Mouse (Mus musculus) testis, postnatal 14 days (tissue): ENCODE data around the gene Cdh13.
"Not testable (repeated sequence)": the region's sequence is repeated elsewhere in the genome, so short reads cannot be mapped to it uniquely, and the experiment has no call there.

ENCODE experiments used
- DNase-seq: peaks from one replicate; pipeline ENCODE4 v3.0.0; 2021; ENCODE audit warnings: low spot score

The Cdh13 gene

GRCm38 (mm10) chr8:119353659-119354023 lies 1070.1 kb downstream of the Cdh13 start:
- DNase-seq: no peak

GRCm38 (mm10) chr8:119356631-119357030 lies 1073.1 kb downstream of the Cdh13 start:
- DNase-seq: not testable (repeated sequence)

- no peak for DNase-seq
Observed at GRCm38 (mm10) chr8:119358175-119358574, 1074.6 kb downstream of the Cdh13 start.

- peak; percentile 79 for DNase-seq
Observed at GRCm38 (mm10) chr8:119358836-119359235, 1075.3 kb downstream of the Cdh13 start.

- no peak for DNase-seq
Observed at GRCm38 (mm10) chr8:119360686-119361295, 1077.3 kb downstream of the Cdh13 start.
